Mouse (Mus musculus): ENCODE measurements around the gene Pnmal1.

- TF ChIP-seq CTCF (IDR thresholded peaks at IDR 0.05; ENCODE audit: extremely low read depth, insufficient read length, insufficient replicate concordance, low read depth, low read length) (no peak), POLR2A (IDR thresholded peaks at IDR 0.05; ENCODE audit: low read depth, low read length) (no peak)
Observed at GRCm38 (mm10) chr7:16994400-16994799, 34.9 kb downstream of the Pnmal1 start.

All from small intestine, adult 2 months (tissue).